ENCODE assay signal across 17 mouse cellular contexts in the genomic region with DNA sequence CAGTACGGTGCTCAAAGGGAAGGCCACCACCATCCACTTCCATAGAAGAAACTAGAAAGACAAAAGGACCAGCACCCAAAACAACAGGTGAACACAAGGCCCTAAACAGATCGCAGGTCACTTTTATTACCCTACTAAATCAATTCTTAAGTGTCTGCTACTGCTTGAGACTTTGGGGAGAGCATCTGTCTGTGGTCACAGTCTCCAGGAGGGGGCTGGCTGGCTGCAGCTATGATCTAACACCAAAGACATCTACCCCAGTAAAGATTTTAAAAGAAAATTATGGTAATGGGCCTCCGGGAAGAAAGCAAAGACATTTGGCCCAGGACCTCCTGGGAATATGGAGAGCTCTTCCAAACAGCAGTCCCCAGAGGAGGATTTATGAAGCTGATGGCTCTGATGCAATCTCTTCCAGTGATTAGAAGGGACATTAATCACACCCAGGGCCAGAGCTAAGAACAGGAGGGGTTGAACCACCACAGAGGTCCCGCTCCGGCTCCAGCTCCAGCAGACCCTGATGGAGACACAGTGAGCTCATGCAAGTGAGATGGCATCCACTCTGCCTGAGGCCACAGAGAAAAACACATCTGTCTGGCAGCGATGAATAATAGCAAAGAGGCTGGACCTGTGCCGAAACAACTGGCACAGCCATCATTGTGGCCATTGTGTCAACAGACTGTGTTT.
DNase-seq lines count a peak whose midpoint lies in the region; ATAC-seq lines count a peak whose summit lies in the region.
"Had no signal": no experiment of that assay in that cellular context is flagged by ENCODE, and none has a peak within 500 bp of the region (broad histone marks: within the 10 kb centered on the region; RNA-seq: fewer than 3 reads in every experiment).

No protein-coding gene starts in this region.

- H3K27me3 ChIP-seq in forebrain, embryonic 10.5 days (ENCODE audit: poor library complexity, severe bottlenecking) = no peaks in the 10 kb centered on the region
- H3K27me3 ChIP-seq in forebrain, embryonic 15.5 days = no peaks in the 10 kb centered on the region
- H3K27me3 ChIP-seq in intestine, embryonic 16.5 days (replicated peaks; ENCODE audit: control insufficient read depth, insufficient read depth, low read length) = no peaks in the 10 kb centered on the region
- H3K27me3 ChIP-seq: embryonic facial prominence, embryonic 13.5 days; midbrain, embryonic 13.5 days had no signal

- no peaks in the 10 kb centered on the region for H3K9me3 ChIP-seq in forebrain, embryonic 10.5 days
- H3K9me3 ChIP-seq in forebrain, embryonic 15.5 days = no peaks in the 10 kb centered on the region
- no peaks in the 10 kb centered on the region for H3K9me3 ChIP-seq in intestine, embryonic 16.5 days (ENCODE audit: control insufficient read depth, low read length)
- H3K9me3 ChIP-seq: embryonic facial prominence, embryonic 13.5 days; midbrain, embryonic 13.5 days had no signal

- no peaks in the 10 kb centered on the region for H3K36me3 ChIP-seq in forebrain, embryonic 10.5 days (replicated peaks)
- H3K36me3 ChIP-seq in forebrain, embryonic 15.5 days = no peaks in the 10 kb centered on the region
- H3K36me3 ChIP-seq in intestine, embryonic 16.5 days (ENCODE audit: control insufficient read depth, insufficient read depth, low read length) = no peaks in the 10 kb centered on the region
- H3K36me3 ChIP-seq: embryonic facial prominence, embryonic 13.5 days; midbrain, embryonic 13.5 days had no signal

- H3K4me2 ChIP-seq in forebrain, embryonic 15.5 days (replicated peaks) = no peak overlapping the region
- H3K4me2 ChIP-seq in intestine, embryonic 16.5 days (ENCODE audit: low read depth, low read length) = no peak overlapping the region
- H3K4me2 ChIP-seq: embryonic facial prominence, embryonic 13.5 days; midbrain, embryonic 13.5 days had no signal

- DNase-seq in forebrain, embryonic 10.5 days (ENCODE audit: extremely low spot score, low spot score) = no peak
- peak; percentile 20 for DNase-seq in kidney, postnatal 10 days
- DNase-seq in kidney, postnatal 36 days = no peak
- peak; percentile 37 for DNase-seq in adrenal gland, adult 8-10 months
- DNase-seq in embryo, embryonic 11 days = peak; percentile 22
- no peak for DNase-seq in yolk sac, embryonic 10.5 days (ENCODE audit: low spot score)
- DNase-seq: cerebellum, postnatal 14 days; gastrocnemius, postnatal 14 days; layer of hippocampus, adult 9-11 months; lung, postnatal 4 days; thymus, postnatal 14 days had no signal

- peaks cover 14% of the 10 kb centered on the region for H3K4me1 ChIP-seq in forebrain, embryonic 10.5 days
- peaks cover 12% of the 10 kb centered on the region for H3K4me1 ChIP-seq in forebrain, embryonic 15.5 days
- H3K4me1 ChIP-seq in intestine, embryonic 16.5 days (ENCODE audit: control insufficient read depth, insufficient read depth, low read length) = no peaks in the 10 kb centered on the region

- 93% methylated on average over 7 of the region's 7 CpGs for WGBS in forebrain, embryonic 10.5 days
- 87% methylated on average over 7 of the region's 7 CpGs for WGBS in forebrain, embryonic 15.5 days
- WGBS in intestine, embryonic 16.5 days = 46% methylated on average over 7 of the region's 7 CpGs

- ATAC-seq in forebrain, embryonic 15.5 days (replicated peaks) = no peak
- ATAC-seq in intestine, embryonic 16.5 days = no peak
- ATAC-seq: intestine, postnatal 0 days; midbrain, embryonic 13.5 days had no signal

- H3K9ac ChIP-seq in forebrain, embryonic 15.5 days (replicated peaks) = no peak overlapping the region
- H3K9ac ChIP-seq in intestine, embryonic 16.5 days (ENCODE audit: low read depth, low read length) = no peak overlapping the region
- H3K9ac ChIP-seq: embryonic facial prominence, embryonic 13.5 days; midbrain, embryonic 13.5 days had no signal

- H3K4me3 ChIP-seq in forebrain, embryonic 10.5 days = no peak overlapping the region
- no peak overlapping the region for H3K4me3 ChIP-seq in forebrain, embryonic 15.5 days
- no peak overlapping the region for H3K4me3 ChIP-seq in intestine, embryonic 16.5 days (ENCODE audit: low read length)
- H3K4me3 ChIP-seq: embryonic facial prominence, embryonic 13.5 days; midbrain, embryonic 13.5 days; myocyte had no signal

- 0 out of 2 replicates have a peak overlapping the region, but pooled peaks have one; percentile 20 for H3K27ac ChIP-seq in forebrain, embryonic 10.5 days
- no peak overlapping the region for H3K27ac ChIP-seq in forebrain, embryonic 15.5 days (replicated peaks)
- no peak overlapping the region for H3K27ac ChIP-seq in intestine, embryonic 16.5 days (ENCODE audit: low read length)

Comparison
In these comparisons a context has a peak if more than half of its experiments do, and no peak if none do; other contexts are left out.
1. DNase-seq: peak in kidney, postnatal 10 days (single experiment), adrenal gland, adult 8-10 months (single experiment) and embryo, embryonic 11 days (single experiment); none in forebrain, embryonic 10.5 days (single experiment), kidney, postnatal 36 days (0 of 2) and yolk sac, embryonic 10.5 days (single experiment).